Mouse (Mus musculus) R1 (cell line): ENCODE data around the gene Nlrx1.

ENCODE experiments used
- DNase-seq: peaks from one replicate; pipeline ENCODE4 v3.0.0-alpha.2; 2018; ENCODE audit warnings: low read depth, low spot score

Gene Nlrx1

GRCm38 (mm10) chr9:44234479-44235427, 33.6 kb downstream of the Nlrx1 start:
- peak; percentile 75 for DNase-seq

DNA sequence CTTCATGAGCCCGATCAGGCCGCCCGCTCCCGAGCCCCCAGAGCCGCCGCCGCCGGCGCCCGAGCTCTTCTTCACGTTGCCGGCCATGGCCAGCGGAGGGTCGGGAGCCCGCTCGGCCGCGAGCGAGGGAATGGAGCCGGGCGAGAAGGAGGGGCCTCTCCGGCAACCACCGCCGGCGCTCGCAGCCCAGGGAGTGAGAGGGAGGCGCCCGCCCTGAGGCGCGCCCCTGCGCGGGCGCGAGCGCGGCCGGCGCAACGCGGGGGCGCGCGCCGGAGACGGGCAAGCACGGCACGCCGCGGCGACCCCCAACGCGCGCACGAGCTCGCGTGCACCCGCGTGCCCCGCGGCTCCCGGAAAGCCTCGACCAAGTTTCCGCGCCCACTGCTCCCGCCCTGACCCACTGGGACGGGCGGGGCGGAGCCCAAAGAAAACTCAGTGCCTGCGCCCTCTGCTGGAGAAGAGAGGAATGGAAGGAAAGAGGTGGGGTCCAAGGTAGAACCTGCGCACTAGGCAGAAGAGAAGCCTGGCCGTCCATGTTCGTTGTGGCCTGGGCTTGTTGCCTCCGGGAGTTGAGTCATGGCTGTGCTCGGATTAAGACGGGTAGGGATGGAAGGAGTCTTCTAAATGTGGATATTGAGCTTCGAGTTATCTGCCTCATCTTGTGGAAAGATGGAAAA, 34.5 kb downstream of the Nlrx1 start, which contains the start of gene Cbl:
Gene Cbl, minus strand, starts transcription at position 248 of the 677 bp plus-strand sequence.
- DNase-seq: peak; percentile 97

DNA sequence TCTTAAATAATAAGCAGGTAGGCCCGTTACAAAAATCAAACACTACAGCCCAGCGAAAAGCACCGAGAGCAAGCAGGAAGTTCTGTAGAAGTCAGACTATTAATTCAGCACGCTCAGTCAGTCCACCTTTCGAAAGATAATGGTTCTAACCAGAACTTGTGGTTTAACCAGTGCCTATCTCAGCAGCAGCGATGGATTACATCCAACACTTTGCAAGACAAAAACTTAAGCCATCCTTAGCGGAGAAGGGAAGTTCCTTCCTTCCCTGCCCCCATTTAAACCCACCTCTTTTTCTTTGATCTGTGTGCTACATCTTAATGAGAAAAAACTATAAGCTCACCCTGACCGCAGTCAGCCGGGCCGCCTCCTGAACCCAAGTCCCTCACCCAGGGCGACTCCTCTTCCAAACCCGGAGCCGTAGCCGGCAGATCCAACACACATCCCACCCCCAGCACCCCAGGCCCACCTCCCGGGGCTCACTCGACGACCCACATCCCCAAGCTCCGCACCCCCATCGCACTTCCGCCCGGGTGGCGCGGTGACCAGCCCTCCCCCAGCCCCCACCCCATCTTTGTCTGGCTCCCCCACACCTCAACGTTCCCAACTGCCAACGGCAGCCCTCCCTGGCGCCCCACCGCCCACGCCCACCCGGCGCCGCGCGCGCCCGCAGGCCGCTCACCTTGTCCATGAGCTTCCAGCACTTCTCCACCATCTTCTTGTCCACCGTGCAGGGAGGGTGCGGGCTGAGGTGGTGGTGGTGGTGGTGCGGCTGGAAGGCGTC, 35.2 kb downstream of the Nlrx1 start:
- peak; percentile 85 for DNase-seq

GRCm38 (mm10) chr9:44231609-44232008, 36.8 kb downstream of the Nlrx1 start:
- no peak for DNase-seq

DNA sequence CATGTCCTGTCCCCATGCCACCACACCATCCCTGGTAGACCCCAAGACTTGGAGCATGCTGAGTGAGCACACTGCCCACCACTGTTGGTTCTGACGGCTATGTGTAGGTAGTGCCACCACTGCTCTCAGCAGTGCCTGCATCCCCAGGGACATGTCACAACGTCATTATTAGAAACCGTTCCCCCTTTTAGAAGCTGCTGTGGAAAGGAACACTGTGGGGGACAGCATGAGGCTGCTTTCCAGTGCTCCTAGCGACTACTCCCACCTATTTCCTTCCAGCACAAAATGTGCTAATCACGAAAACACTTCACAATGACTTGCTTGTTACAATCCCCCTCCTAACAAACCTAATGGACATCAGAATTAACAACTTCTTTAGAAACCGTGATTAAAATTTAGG, 42.4 kb downstream of the Nlrx1 start:
- DNase-seq: no peak

DNA sequence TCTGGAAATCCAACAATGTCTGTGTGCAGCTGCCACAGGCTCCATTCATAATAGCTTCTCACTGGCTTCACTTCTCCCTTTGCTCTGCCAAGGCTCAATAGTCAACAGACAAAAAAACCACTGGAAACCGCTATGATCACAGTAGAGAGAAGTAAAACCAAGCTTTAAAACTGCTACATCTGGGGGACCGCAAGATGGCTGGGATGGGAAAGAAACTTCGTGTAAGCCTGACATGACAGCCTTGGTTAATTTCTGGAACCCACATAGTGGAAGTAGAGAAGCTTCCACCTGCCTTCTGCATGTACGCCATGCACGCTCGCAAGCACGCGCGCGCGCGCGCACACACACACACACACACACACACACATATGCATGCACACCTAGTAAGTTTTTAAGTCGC, 54.9 kb downstream of the Nlrx1 start:
- no peak for DNase-seq

GRCm38 (mm10) chr9:44212406-44212805, 56.0 kb downstream of the Nlrx1 start:
- DNase-seq: no peak

- no peak for DNase-seq
These were observed 59.0 kb downstream of the Nlrx1 start for GRCm38 (mm10) chr9:44209416-44209815.

DNA sequence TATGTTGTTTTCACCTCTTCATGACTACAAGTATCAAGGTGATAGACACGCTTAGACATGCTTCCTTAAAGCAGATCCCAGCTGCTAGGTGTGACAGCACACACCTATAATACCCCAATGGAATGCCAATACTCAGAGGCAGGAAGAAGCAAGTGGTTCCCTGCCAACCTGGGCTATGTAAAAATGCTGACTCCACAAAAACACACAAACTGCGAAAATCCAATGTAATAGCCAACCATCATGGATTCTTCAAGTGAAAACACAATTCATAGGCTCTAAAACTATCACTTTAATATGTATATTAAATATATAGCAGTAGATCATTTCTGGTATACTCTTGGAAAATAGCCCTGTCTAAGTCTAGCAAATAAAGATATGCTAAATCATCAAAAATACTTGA, 60.6 kb downstream of the Nlrx1 start:
- no peak for DNase-seq
